Mouse (Mus musculus) thymus, adult 2 months (tissue): Measurements from ENCODE around the gene Auts2. TPM values are rescaled to one million over a fixed set of nuclear protein-coding genes. Genes with fewer than 3 reads are reported as not detected.

Experiments used
- DNase-seq: peaks from one replicate; pipeline ENCODE4 v3.0.0; 2021
- H3K27ac ChIP-seq: fragments of 200-500 bp; 2 replicates; pipeline ENCODE4 v1.5.1; 2012; ENCODE audit warnings: low read length, control low read depth; ENCODE audit not compliant: control insufficient read depth, insufficient read depth
- H3K27me3 ChIP-seq: fragments of 200-500 bp; 2 replicates; pipeline ENCODE4 v1.6.1; 2012; ENCODE audit warnings: mild to moderate bottlenecking, low read length, moderate library complexity, mixed read lengths; ENCODE audit not compliant: control insufficient read depth, insufficient read depth
- H3K36me3 ChIP-seq: fragments of 200-500 bp; 2 replicates; pipeline ENCODE4 v1.6.1; 2012; ENCODE audit warnings: mild to moderate bottlenecking, low read length, moderate library complexity; ENCODE audit not compliant: control insufficient read depth, insufficient read depth
- H3K4me1 ChIP-seq: fragments of 200-500 bp; replicated peaks from 2 replicates; pipeline ENCODE4 v1.6.1; 2012; ENCODE audit warnings: low read length; ENCODE audit not compliant: control insufficient read depth, insufficient read depth
- H3K4me3 ChIP-seq: fragments of 200-500 bp; 2 replicates; pipeline ENCODE4 v1.5.1; 2012; ENCODE audit warnings: mild to moderate bottlenecking, low read length, control low read depth, moderate library complexity; ENCODE audit not compliant: control insufficient read depth, insufficient read depth
- CTCF ChIP-seq: fragments of 200-500 bp; IDR thresholded peaks from 2 replicates; pipeline ENCODE4 v1.5.1; 2012; ENCODE audit warnings: mild to moderate bottlenecking, control low read depth, low read length, moderate library complexity, borderline replicate concordance; ENCODE audit not compliant: control insufficient read depth, poor library complexity, insufficient read depth; ENCODE audit errors: extremely low read depth
- POLR2A ChIP-seq: fragments of 200-500 bp; IDR thresholded peaks from 2 replicates; pipeline ENCODE4 v1.6.1; 2012; ENCODE audit warnings: mild to moderate bottlenecking, low read length, control low read depth, moderate library complexity; ENCODE audit not compliant: control insufficient read depth, poor library complexity, insufficient read depth; ENCODE audit errors: extremely low read depth
- WGBS: fragments of 180-500 bp; shearing (Covaris S2); methylation state at CpG from one replicate; pipeline ENCODE4 v1.1.7; 2018; 5-methylcytosine and 5-hydroxymethylcytosine counted together
- polyA plus RNA-seq: library from polyadenylated mRNA; depleted of rRNA; stranded (reverse); fragments of >200 nt; gene quantifications from 2 replicates; pipeline ENCODE4 v1.2.3, GENCODE M21; 2012

Auts2 gene
- polyA plus RNA-seq, 1 experiment: 4.9 TPM

DNA sequence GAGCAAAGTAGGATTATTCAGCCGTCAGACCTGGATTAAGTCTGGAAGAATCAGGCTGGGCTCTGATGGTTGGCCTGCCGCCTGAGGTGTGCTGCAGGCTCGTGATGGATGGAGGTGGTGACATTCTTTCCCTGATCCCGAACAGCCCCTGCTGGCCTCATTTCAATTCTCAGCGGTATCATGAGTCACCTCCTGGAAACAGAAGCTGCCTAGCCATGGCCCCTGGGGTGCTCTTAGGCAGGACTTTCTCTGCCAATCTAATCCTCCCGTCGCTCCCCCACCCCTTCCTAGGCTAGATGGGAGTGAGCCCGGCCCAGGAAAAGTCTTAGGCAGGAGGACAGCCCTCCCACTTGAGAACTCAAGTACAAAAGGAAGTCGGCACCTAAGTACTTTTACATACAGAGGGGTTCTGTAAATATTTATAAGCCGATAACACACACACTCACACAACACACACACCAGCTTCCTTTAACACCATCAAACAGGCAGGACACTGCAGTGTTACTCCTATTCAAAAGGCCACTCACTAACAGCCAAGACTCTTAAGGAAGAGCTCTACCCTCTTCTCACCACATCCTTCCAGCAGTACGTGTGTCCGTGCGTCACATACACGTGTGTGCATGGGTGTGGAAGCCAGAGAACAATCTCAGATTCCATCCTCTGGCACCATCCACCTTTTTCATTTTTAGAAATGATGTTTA is 1027.3 kb downstream of the Auts2 start:
- Histone ChIP-seq H3K36me3 (no peaks in the 10 kb centered on the region), H3K4me1 (no peaks in the 10 kb centered on the region), H3K4me3 (no peak overlapping the region), H3K27me3 (no peaks in the 10 kb centered on the region), H3K27ac (no peak overlapping the region)
- 46% methylated on average over 14 of the region's 14 CpGs for WGBS
- DNase-seq: no peak
- TF ChIP-seq CTCF (no peak), POLR2A (no peak)

DNA sequence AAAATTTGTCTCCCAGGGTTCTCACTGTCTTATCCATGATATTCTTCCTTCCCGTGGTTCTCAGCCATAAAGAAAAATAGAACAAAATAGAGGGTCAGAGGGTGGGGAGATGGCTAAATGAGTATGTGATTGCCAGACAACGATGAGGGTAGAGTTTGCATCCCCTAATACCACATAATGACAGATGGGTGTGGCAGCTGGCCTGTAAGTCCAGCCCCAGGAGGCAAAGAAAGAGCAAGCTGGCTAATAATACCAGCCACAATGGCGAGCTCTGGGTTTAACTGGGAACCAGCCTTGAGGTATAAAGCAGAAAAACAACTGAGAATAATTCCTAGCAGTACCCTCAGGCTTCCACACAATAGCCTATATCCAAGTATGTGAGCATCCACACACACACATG is 1029.4 kb downstream of the Auts2 start:
- Histone ChIP-seq H3K27me3 (no peaks in the 10 kb centered on the region), H3K36me3 (no peaks in the 10 kb centered on the region), H3K4me1 (no peaks in the 10 kb centered on the region), H3K27ac (no peak overlapping the region), H3K4me3 (no peak overlapping the region)
- DNase-seq: no peak
- 85% methylated on average over 3 of the region's 3 CpGs for WGBS
- no peak for TF ChIP-seq POLR2A
- TF ChIP-seq CTCF: no peak

DNA sequence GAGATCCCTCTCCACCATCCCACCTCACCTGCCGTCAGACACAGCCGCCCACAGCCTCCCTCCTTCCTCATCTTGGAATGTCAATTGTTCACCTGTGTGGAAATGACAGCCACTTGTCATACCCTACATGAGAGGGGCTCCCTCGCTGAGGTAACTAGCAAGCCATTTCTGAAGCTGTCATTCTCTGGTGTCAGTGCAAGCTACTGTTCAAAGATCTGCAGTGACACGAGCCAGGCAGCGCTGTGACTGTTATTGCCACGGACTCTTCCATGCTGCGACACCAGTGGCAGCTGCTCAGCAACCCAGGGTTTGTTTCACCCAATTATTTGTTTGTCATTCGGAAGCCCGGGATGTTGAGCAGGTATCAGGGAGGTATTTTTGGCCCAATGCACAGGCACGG is 1030.5 kb downstream of the Auts2 start:
- no peak for DNase-seq
- 92% methylated on average over 10 of the region's 10 CpGs for WGBS
- Histone ChIP-seq H3K27me3 (no peaks in the 10 kb centered on the region), H3K36me3 (no peaks in the 10 kb centered on the region), H3K4me3 (no peak overlapping the region), H3K4me1 (no peaks in the 10 kb centered on the region), H3K27ac (no peak overlapping the region)
- TF ChIP-seq POLR2A (no peak), CTCF (no peak)

GRCm38 (mm10) chr5:131510659-131511058 is 1032.5 kb downstream of the Auts2 start:
- no peak for TF ChIP-seq POLR2A
- TF ChIP-seq CTCF: no peak
- Histone ChIP-seq H3K36me3 (no peaks in the 10 kb centered on the region), H3K27ac (no peak overlapping the region), H3K4me1 (no peaks in the 10 kb centered on the region), H3K4me3 (no peak overlapping the region), H3K27me3 (no peaks in the 10 kb centered on the region)
- 51% methylated on average over 5 of the region's 5 CpGs for WGBS
- no peak for DNase-seq

GRCm38 (mm10) chr5:131509315-131509714 is 1033.8 kb downstream of the Auts2 start:
- 94% methylated on average over 4 of the region's 4 CpGs for WGBS

DNA sequence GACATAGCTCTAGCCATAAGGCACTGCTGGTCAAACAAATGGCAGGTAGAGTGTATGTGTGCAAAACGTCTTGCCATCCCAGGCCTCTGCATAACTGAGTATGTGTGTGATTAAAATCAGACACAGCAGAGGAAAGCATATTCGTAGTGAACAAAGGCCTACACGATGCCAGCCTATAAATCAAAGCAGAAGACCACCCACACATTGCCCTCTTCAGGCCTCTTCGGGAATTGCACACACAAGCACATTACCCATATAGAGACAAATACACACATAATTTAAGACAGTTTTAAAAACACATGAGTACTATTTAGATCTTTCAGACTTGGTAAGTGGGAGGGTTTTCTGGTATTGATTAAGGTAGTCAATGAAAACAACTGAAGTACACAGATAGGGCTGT is 1044.3 kb downstream of the Auts2 start:
- DNase-seq: no peak
- no peak overlapping the region for H3K4me3 ChIP-seq
- no peaks in the 10 kb centered on the region for H3K27me3 ChIP-seq
- no peaks in the 10 kb centered on the region for H3K36me3 ChIP-seq
- no peak overlapping the region for H3K27ac ChIP-seq
- TF ChIP-seq POLR2A: no peak
- no peak for TF ChIP-seq CTCF
- WGBS: 91% methylated on average over 4 of the region's 4 CpGs
- no peaks in the 10 kb centered on the region for H3K4me1 ChIP-seq

More at GRCm38 (mm10) chr5:131509315-131509714, 1033.8 kb downstream of the Auts2 start:
- no peak overlapping the region for H3K4me3 ChIP-seq
- no peak overlapping the region for H3K27ac ChIP-seq
- no peaks in the 10 kb centered on the region for H3K27me3 ChIP-seq
- no peaks in the 10 kb centered on the region for H3K36me3 ChIP-seq
- no peak for TF ChIP-seq POLR2A
- no peak for DNase-seq
- H3K4me1 ChIP-seq: no peaks in the 10 kb centered on the region
